Mouse (Mus musculus) E14TG2a.4 (cell line): ENCODE measurements at regions not wholly inside any gene's neighbourhood (a gene's known extent, or its start where the extent isn't known, plus 50 kb on each side); places are given as distances from the start of the nearest gene placed in this dataset.

ENCODE experiments used
- CTCF ChIP-seq: conservative IDR thresholded peaks from 2 replicates; pipeline ENCODE4 v1.5.1; 2014; ENCODE audit warnings: low read length
- NANOG ChIP-seq: IDR thresholded peaks from 2 replicates; pipeline ENCODE4 v1.6.1; 2014; ENCODE audit warnings: borderline replicate concordance, low read length, mixed read lengths

DNA sequence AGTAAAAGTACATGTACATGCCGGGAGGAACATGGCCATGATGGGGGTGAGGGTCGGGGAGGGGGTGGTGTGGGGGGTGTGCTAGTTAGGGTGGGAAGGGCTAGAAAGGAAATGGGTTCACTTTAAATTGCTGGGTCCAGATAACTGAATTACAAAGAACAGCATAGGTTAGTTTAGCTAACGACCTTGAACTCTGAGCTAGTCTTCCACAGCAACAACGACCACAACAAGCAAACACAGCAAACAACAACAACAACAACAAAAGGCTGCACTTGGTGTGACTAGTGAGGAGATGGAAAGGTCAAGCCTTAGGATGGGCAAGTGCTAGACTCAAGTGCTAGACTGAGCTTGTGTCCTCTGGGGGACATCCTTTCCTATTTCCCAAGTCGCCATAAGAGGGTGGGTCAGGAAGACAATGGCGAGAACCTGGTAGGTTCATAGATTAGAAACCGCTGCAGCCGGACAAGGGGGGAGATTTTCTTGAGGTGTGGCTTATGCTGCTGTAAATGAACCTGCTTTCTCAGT is 117.9 kb downstream of the Enc1 start:
- TF ChIP-seq NANOG (peak; percentile 53; the same call in 1 of the 2 replicates), CTCF (no peak)
